Mouse (Mus musculus): Measurements from ENCODE around the gene Stag1. TPM values are rescaled to one million over a fixed set of nuclear protein-coding genes. Genes with fewer than 3 reads are reported as not detected.

Stag1 gene
- polyA plus RNA-seq, 1 experiment from 2014 or later, result 57.5 TPM

DNA sequence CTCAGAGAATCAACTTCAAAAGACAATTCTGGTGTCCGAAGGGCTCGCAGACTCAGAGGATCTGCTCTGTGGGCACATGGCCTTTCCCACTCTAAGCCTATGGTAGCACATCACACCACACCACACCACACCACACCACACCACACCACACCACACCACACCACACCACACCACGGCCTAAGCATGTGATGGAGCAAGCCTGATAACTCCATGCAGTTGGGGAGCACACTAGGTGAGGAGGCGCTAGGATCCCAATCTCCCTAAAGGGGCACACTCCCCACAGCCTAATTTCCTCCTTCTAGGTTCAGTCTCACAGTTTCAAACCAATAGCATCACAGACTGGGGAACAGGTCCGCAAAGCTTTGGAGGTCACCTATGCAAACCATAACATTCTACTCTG lies 381.1 kb downstream of the Stag1 start:
- 85% methylated on average over 5 of the region's 5 CpGs for WGBS
- ATAC-seq (ENCODE audit: insufficient number of reproducible peaks, low FRiP score, low TSS enrichment, low read depth), result no peak

GRCm38 (mm10) chr9:100979260-100979659 lies 381.7 kb downstream of the Stag1 start:
- no peaks in the 10 kb centered on the region for H3K9me3 ChIP-seq (ENCODE audit: control insufficient read depth, low read length)
- no peak overlapping the region for H3K9ac ChIP-seq (ENCODE audit: low read length)
- WGBS, result 72% methylated on average over 5 of the region's 5 CpGs
- ATAC-seq (ENCODE audit: insufficient number of reproducible peaks, low FRiP score, low TSS enrichment, low read depth), result no peak
- DNase-seq (ENCODE audit: low spot score), result no peak
- H3K4me3 ChIP-seq (ENCODE audit: low read depth, low read length), result no peak overlapping the region
- H3K4me1 ChIP-seq (ENCODE audit: control insufficient read depth, insufficient read depth, low read length), result no peaks in the 10 kb centered on the region
- H3K27me3 ChIP-seq (ENCODE audit: control insufficient read depth, insufficient read depth, low read length), result no peaks in the 10 kb centered on the region
- no peak overlapping the region for H3K27ac ChIP-seq (replicated peaks; ENCODE audit: low read depth, low read length)
- H3K4me2 ChIP-seq (ENCODE audit: low read depth, severe bottlenecking), result no peak overlapping the region
- no peaks in the 10 kb centered on the region; the same call in 1 of the 2 replicates for H3K36me3 ChIP-seq (ENCODE audit: control insufficient read depth, insufficient read depth, low read length)

More for the DNA sequence above, 381.1 kb downstream of the Stag1 start:
- Histone ChIP-seq H3K36me3 (ENCODE audit: control insufficient read depth, insufficient read depth, low read length) (no peaks in the 10 kb centered on the region; the same call in 1 of the 2 replicates), H3K4me1 (ENCODE audit: control insufficient read depth, insufficient read depth, low read length) (no peaks in the 10 kb centered on the region), H3K9ac (ENCODE audit: low read length) (no peak overlapping the region), H3K4me3 (ENCODE audit: low read depth, low read length) (no peak overlapping the region), H3K27ac (replicated peaks; ENCODE audit: low read depth, low read length) (no peak overlapping the region), H3K27me3 (ENCODE audit: control insufficient read depth, insufficient read depth, low read length) (no peaks in the 10 kb centered on the region), H3K4me2 (ENCODE audit: low read depth, severe bottlenecking) (no peak overlapping the region), H3K9me3 (ENCODE audit: control insufficient read depth, low read length) (no peaks in the 10 kb centered on the region)
- no peak for DNase-seq (ENCODE audit: low spot score)

DNA sequence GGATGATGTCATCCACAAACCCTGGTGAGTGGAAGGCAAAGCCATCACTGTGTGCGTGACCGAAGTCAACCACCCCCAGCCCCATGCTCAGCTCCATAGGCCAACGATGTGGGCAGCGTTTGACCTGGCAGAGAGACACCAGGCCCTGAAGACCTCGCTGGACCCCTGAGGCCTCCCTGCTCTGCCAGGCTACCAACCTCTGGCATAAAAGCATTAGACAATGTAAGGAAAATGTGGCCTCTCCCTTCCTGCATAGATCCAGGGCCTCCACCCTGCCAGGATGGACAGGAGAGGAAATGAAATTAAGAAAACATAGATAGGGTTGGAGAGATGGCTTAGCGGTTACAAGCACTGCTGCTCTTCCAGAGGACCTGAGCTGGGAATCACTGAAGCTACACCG lies 385.2 kb downstream of the Stag1 start:
- DNase-seq (ENCODE audit: low spot score) (no peak), ATAC-seq (ENCODE audit: insufficient number of reproducible peaks, low FRiP score, low TSS enrichment, low read depth) (no peak)
- Histone ChIP-seq H3K9ac (ENCODE audit: low read length) (no peak overlapping the region), H3K4me3 (ENCODE audit: low read depth, low read length) (no peak overlapping the region), H3K4me2 (ENCODE audit: low read depth, severe bottlenecking) (no peak overlapping the region), H3K4me1 (ENCODE audit: control insufficient read depth, insufficient read depth, low read length) (no peaks in the 10 kb centered on the region), H3K27ac (replicated peaks; ENCODE audit: low read depth, low read length) (no peak overlapping the region), H3K27me3 (ENCODE audit: control insufficient read depth, insufficient read depth, low read length) (no peaks in the 10 kb centered on the region), H3K36me3 (ENCODE audit: control insufficient read depth, insufficient read depth, low read length) (no peaks in the 10 kb centered on the region; the same call in 1 of the 2 replicates), H3K9me3 (ENCODE audit: control insufficient read depth, low read length) (no peaks in the 10 kb centered on the region)
- WGBS, result 91% methylated on average over 7 of the region's 7 CpGs

DNA sequence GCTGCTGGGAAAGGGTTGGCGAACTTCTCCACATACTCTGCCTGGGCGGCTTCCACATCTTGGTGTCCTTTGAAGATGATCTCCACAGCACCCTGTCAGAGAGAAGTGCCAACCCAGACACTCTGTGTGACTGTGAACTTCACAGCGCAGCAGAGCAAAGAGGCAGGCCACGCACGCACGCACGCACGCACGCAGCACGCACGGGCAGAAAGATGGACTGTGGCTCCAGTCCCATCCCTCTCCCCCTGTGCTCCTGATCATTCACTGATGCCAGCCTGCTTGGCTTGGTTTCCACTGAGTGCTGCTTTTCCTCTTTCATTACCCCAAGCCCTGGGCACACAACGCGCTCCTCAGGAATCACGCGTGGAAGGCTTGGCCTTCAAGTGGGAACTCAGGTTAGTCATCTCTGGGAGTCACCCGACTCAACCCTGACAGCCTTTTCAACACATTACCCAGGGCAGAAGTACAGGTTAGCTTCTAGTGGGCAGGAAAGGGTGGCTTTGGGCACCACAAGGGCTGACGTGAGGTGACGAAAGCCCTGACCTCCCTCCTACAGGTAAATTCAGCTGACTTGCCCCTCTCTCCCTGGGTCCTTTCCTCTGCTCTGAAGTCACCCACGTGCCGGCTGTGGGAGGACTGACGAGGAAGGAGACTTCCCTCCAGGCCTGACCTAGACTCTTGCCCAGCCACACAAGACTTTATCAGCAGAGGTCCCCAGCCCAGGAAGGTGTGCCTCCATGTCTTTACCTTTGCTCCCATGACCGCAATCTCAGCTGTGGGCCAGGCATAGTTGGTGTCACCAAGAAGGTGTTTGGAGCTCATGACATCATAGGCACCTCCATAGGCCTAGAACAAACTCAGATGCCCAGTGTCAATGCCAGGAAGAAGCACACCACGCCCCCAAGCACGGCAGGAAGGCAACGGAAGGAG lies 387.0 kb downstream of the Stag1 start:
- Histone ChIP-seq H3K27ac (replicated peaks; ENCODE audit: low read depth, low read length) (no peak overlapping the region), H3K4me1 (ENCODE audit: control insufficient read depth, insufficient read depth, low read length) (no peaks in the 10 kb centered on the region), H3K9ac (ENCODE audit: low read length) (no peak overlapping the region), H3K4me3 (ENCODE audit: low read depth, low read length) (no peak overlapping the region), H3K4me2 (ENCODE audit: low read depth, severe bottlenecking) (no peak overlapping the region), H3K9me3 (ENCODE audit: control insufficient read depth, low read length) (no peaks in the 10 kb centered on the region), H3K36me3 (ENCODE audit: control insufficient read depth, insufficient read depth, low read length) (peaks cover 3% of the 10 kb centered on the region; the same call in 1 of the 2 replicates), H3K27me3 (ENCODE audit: control insufficient read depth, insufficient read depth, low read length) (no peaks in the 10 kb centered on the region)
- no peak for ATAC-seq (ENCODE audit: insufficient number of reproducible peaks, low FRiP score, low TSS enrichment, low read depth)
- 95% methylated on average over 25 of the region's 25 CpGs for WGBS
- no peak for DNase-seq (ENCODE audit: low spot score)

DNA sequence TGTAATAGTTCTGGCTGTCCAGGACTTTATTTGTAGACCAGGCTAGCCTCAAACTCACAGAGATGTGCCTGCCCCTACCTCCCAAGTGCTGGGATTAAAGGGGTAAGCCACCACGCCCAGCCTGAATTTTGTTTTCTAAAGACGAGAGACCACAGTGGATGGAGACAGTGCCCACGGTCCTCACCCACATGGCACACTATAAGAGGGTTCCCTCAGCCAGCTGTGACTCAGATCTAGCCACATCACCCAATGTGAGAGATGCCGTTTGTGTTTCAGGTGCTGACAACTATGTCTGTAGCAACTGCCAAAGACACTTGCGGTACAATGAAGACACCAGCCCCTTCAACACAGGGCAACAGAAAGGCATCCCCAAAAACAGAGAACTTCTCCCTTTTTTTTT lies 389.4 kb downstream of the Stag1 start:
- DNase-seq (ENCODE audit: low spot score) (no peak), ATAC-seq (ENCODE audit: insufficient number of reproducible peaks, low FRiP score, low TSS enrichment, low read depth) (no peak)
- WGBS, result 97% methylated on average over 5 of the region's 5 CpGs
- no peak overlapping the region for H3K9ac ChIP-seq (ENCODE audit: low read length)
- H3K9me3 ChIP-seq (ENCODE audit: control insufficient read depth, low read length), result no peaks in the 10 kb centered on the region
- no peak overlapping the region for H3K27ac ChIP-seq (replicated peaks; ENCODE audit: low read depth, low read length)
- H3K4me2 ChIP-seq (ENCODE audit: low read depth, severe bottlenecking), result no peak overlapping the region
- H3K36me3 ChIP-seq (ENCODE audit: control insufficient read depth, insufficient read depth, low read length), result peaks cover 3% of the 10 kb centered on the region; the same call in 1 of the 2 replicates
- no peaks in the 10 kb centered on the region for H3K4me1 ChIP-seq (ENCODE audit: control insufficient read depth, insufficient read depth, low read length)
- no peak overlapping the region for H3K4me3 ChIP-seq (ENCODE audit: low read depth, low read length)
- no peaks in the 10 kb centered on the region for H3K27me3 ChIP-seq (ENCODE audit: control insufficient read depth, insufficient read depth, low read length)

GRCm38 (mm10) chr9:100987850-100988249 lies 390.3 kb downstream of the Stag1 start:
- ATAC-seq (ENCODE audit: insufficient number of reproducible peaks, low FRiP score, low TSS enrichment, low read depth) (no peak), DNase-seq (ENCODE audit: low spot score) (no peak)
- WGBS, result 90% methylated on average over 3 of the region's 3 CpGs
- no peak overlapping the region for H3K4me2 ChIP-seq (ENCODE audit: low read depth, severe bottlenecking)
- no peak overlapping the region for H3K4me3 ChIP-seq (ENCODE audit: low read depth, low read length)
- peaks cover 3% of the 10 kb centered on the region; the same call in 1 of the 2 replicates for H3K36me3 ChIP-seq (ENCODE audit: control insufficient read depth, insufficient read depth, low read length)
- no peaks in the 10 kb centered on the region for H3K27me3 ChIP-seq (ENCODE audit: control insufficient read depth, insufficient read depth, low read length)
- no peak overlapping the region for H3K9ac ChIP-seq (ENCODE audit: low read length)
- no peaks in the 10 kb centered on the region for H3K4me1 ChIP-seq (ENCODE audit: control insufficient read depth, insufficient read depth, low read length)
- H3K9me3 ChIP-seq (ENCODE audit: control insufficient read depth, low read length), result no peaks in the 10 kb centered on the region
- H3K27ac ChIP-seq (replicated peaks; ENCODE audit: low read depth, low read length), result no peak overlapping the region

DNA sequence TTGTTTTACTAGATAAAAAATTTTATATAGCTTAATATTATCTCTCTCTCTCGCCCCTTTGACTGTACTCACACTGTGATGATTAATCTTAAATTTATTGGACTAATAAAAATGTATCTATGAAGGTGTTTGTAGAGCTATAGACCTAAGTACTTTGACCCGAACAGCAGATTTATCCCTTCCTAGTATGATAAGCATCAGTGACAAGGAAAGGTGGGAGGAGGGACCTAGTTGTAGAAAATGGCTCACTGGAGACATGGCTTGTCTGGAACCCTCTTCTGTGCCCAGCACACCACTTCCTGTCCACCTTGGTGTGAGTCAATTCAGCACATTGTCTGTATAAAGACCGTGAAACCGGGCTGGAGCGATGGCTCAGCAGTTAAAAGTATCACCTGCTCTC lies 393.0 kb downstream of the Stag1 start:
- H3K9me3 ChIP-seq (ENCODE audit: control insufficient read depth, low read length), result no peaks in the 10 kb centered on the region
- ATAC-seq (ENCODE audit: insufficient number of reproducible peaks, low FRiP score, low TSS enrichment, low read depth), result no peak
- H3K4me1 ChIP-seq (ENCODE audit: control insufficient read depth, insufficient read depth, low read length), result no peaks in the 10 kb centered on the region
- H3K9ac ChIP-seq (ENCODE audit: low read length), result no peak overlapping the region
- no peaks in the 10 kb centered on the region for H3K27me3 ChIP-seq (ENCODE audit: control insufficient read depth, insufficient read depth, low read length)
- no peak overlapping the region for H3K4me3 ChIP-seq (ENCODE audit: low read depth, low read length)
- H3K36me3 ChIP-seq (ENCODE audit: control insufficient read depth, insufficient read depth, low read length), result peaks cover 3% of the 10 kb centered on the region; the same call in 1 of the 2 replicates
- 92% methylated on average over 5 of the region's 5 CpGs for WGBS
- H3K27ac ChIP-seq (replicated peaks; ENCODE audit: low read depth, low read length), result no peak overlapping the region
- no peak for DNase-seq (ENCODE audit: low spot score)
- no peak overlapping the region for H3K4me2 ChIP-seq (ENCODE audit: low read depth, severe bottlenecking)

DNA sequence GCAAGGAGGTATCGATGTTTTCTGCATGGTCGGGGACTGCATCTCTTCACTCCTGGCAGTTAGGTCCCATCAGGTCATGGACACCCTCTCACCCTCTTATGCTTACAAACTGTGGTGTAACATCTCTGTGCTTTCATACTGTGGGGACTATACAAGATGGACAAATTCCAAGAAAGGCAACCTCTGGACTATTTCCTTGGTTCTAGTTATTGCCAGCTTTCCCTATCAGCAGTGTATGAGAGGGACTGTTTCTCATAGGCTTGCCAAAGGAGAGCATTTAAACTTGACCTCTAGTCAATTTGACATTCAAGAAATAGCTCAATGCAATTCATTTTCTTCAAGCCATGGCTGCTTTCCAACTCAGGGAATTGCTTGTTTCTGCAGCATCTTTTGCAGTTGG lies 393.7 kb downstream of the Stag1 start:
- no peak overlapping the region for H3K27ac ChIP-seq (replicated peaks; ENCODE audit: low read depth, low read length)
- no peak for DNase-seq (ENCODE audit: low spot score)
- 99% methylated on average over 2 of the region's 2 CpGs for WGBS
- H3K4me1 ChIP-seq (ENCODE audit: control insufficient read depth, insufficient read depth, low read length), result no peaks in the 10 kb centered on the region
- H3K36me3 ChIP-seq (ENCODE audit: control insufficient read depth, insufficient read depth, low read length), result peaks cover 3% of the 10 kb centered on the region; the same call in 1 of the 2 replicates
- ATAC-seq (ENCODE audit: insufficient number of reproducible peaks, low FRiP score, low TSS enrichment, low read depth), result no peak
- no peak overlapping the region for H3K4me3 ChIP-seq (ENCODE audit: low read depth, low read length)
- no peak overlapping the region for H3K9ac ChIP-seq (ENCODE audit: low read length)
- H3K9me3 ChIP-seq (ENCODE audit: control insufficient read depth, low read length), result no peaks in the 10 kb centered on the region
- no peak overlapping the region for H3K4me2 ChIP-seq (ENCODE audit: low read depth, severe bottlenecking)
- no peaks in the 10 kb centered on the region for H3K27me3 ChIP-seq (ENCODE audit: control insufficient read depth, insufficient read depth, low read length)

Measured in limb, embryonic 11.5 days (tissue).